Mouse (Mus musculus) embryo, embryonic 10.5 days (tissue): ENCODE results near the gene Phf13.

Experiments used
- DNase-seq: peaks from one replicate; pipeline ENCODE4 v3.0.0-alpha.2; 2015; ENCODE audit warnings: low spot score

Gene Phf13

GRCm38 (mm10) chr4:152013036-152013813, 17.2 kb upstream of the Phf13 start:
- DNase-seq = no peak

DNA sequence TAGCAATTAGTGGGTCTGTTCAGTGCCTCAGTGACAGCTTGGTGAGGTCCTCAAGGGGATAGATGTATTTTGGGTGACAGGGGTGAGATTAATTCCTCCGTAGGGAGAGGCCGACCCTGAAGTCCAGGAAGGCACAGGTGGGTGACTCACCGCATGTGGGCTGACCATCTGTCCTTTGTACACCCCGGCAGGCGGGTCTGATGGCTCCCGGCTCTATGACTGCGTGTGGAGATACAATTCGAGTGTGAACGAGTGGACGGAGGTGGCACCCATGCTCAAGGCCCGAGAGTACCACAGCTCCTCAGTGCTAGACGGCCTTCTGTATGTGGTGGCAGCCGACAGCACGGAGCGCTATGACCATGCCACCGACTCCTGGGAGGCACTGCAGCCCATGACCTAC, 16.1 kb upstream of the Phf13 start:
- no peak for DNase-seq

- DNase-seq = no peak
These were observed 15.2 kb upstream of the Phf13 start for GRCm38 (mm10) chr4:152011171-152011760.

DNA sequence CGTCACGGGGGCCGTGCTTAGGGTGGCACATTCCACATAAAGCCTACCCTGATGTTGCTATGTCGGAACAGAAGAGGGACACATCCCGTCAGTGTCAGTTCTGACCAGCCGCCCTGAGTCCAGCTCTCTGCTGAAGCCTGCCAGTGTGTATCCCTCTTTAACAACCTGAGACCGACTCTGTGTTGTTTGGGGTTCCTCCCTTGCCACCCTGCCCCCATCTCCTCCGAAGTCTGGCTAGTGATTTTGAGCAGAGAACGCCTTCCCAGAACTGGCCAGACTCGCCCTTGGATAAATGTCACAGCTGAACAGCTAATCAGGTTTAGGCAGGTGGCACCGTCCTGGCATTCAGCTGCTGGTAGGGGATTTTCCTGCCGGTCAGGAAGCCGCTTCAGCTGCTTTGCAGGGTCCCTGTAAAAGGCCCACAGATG, 14.7 kb upstream of the Phf13 start:
- DNase-seq = no peak

DNA sequence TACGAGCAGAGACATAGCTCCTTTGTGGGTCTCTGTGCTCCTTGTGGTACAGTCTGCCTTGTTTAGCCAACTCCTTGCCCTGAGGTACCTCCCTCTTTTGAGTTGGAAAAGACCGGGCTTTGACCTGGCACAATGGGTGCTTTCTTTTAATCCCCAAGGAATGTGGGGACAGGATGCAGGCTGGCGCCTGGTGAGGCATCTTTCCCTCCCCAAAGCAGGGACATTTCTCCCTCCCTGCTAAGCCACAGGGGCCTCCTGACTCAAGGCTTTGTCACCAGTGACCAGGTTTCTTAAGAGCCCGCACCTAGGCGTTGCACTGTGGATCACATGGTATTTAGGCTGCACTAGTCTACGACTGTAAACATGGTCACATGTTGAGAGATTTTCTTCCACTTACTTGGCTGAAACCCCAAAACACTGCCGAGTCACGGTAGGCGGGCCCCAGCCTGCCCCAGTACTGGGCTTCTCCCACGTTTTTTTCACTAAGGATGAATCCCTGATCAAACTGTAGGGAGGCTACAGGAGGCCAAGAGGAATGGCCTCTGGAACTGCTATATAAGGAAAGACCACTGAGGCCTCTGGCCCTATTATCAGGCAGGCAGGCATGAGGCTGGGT, 14.1 kb upstream of the Phf13 start:
- peak; percentile 46 for DNase-seq

GRCm38 (mm10) chr4:152009076-152010051, 13.3 kb upstream of the Phf13 start:
- DNase-seq = peak; percentile 54

GRCm38 (mm10) chr4:152008622-152009075, 12.6 kb upstream of the Phf13 start, which contains the start of gene Klhl21:
TSS of gene Klhl21 (plus strand) at chr4:152008803.
- DNase-seq = peak; percentile 96

DNA sequence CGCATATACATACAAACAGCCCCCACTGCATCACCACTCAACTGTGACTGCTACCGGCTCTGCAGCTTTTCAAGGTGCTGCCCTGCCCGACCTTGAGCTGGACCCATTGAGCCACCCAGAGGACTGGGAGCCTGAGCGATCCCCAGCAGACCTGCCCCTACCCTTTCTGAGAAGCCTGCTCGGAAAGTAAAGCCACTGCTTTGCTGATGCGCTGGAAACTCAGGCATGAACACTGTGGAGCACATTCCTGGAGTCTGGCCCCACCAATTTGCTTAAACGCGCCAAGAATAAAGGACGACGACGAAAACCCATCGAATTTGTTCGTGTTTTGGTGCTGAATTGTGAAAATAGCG, 12.1 kb upstream of the Phf13 start:
- no peak for DNase-seq

GRCm38 (mm10) chr4:152007481-152008147, 11.6 kb upstream of the Phf13 start:
- DNase-seq = peak; percentile 53

DNA sequence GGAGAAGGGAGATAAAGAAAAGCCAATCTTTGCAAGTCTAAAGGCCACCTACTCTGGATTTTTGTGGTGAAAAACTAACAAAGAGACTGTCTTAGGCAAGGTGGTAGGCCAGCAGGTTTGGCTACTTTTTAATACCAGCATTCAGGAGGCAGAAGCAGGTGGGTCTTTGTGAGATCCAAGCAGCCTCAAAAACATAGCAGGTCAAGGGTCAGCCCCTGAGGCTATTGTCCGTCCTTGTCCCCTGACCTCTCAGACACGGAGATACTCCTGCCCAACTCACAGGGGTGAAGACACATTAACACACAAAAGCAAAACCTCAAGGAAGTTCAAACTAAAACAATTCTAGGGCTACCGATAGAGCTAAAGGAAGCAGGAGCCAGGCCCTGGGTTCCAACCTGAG, 10.8 kb upstream of the Phf13 start:
- no peak for DNase-seq

DNA sequence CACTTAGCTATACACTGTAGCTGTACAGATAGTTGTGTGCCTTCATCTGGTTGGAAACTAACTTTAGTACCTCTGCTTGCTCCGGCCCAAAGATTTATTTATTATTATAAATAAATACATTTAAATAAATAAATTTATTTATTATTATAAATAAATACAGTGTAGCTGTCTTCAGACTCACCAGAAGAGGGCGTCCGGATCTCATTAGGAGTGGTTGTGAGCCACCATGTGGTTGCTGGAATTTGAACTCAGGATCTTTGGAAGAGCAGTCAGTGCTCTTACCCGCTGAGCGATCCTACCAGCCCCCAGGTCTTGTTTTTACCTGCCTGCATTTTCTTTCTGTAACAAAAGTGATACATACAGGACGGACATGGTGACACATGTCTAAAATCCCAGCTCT, 10.1 kb upstream of the Phf13 start:
- DNase-seq = no peak

DNA sequence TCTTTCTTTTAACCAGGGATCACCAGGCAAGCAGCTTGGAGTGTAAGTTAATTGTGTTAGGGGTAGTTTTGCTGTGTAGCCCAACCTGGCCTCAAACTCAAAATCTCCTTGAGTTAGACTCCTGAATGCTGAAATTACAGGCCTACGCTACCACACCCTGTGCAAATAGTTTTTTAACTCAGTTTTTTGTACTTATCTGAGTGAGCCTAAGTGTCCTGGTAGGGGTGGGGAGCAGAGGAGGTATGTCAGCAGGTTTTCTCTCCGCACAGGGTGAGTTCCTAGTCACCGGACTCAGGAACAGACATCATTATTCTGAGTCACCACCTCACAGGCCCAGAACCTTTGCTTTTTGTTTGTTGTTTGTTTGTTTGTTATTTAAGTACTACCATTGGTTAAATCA, 6.0 kb upstream of the Phf13 start:
- no peak for DNase-seq

DNA sequence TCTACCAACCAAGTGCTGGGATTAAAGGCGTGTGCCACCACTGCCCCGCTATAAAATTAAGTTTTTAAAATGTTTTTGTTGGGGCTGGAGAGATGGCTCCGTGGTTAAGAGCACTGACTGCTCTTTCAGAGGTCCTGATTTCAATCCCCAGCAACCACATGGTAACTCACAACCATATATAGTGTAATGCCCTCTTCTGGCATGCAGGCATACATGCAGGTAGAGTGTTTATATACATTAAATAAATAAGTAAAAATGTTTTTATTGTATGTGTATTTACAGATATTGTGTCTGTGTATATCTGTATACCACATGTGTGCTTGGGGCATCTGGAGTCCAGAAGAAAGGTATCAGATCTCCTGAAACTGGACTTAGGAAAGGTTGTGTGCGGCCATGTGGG, 5.3 kb upstream of the Phf13 start:
- DNase-seq = no peak

- DNase-seq = no peak
These were observed 4.8 kb upstream of the Phf13 start for GRCm38 (mm10) chr4:152000906-152001305.

DNA sequence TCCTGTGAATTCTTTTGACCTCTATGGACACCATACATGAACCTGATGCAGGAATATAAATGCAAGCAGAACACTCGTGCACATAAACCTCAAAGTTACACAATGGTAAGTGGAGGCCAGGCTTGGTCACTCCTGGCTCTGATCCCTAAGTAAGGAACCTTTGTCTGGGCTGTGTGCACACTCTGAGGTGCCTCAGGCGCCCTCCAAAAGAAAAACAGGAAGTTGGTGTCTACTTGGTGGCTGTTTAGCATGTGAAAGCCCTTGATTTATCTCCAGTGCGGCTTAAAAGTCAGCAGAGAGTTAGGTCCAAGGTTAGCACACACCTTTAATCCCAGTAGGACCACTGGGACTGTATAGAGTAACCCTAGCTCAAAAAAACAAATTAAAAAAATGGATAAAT, 3.4 kb upstream of the Phf13 start:
- no peak for DNase-seq

- no peak for DNase-seq
These were observed 1.6 kb upstream of the Phf13 start for GRCm38 (mm10) chr4:151997701-151998100.

DNA sequence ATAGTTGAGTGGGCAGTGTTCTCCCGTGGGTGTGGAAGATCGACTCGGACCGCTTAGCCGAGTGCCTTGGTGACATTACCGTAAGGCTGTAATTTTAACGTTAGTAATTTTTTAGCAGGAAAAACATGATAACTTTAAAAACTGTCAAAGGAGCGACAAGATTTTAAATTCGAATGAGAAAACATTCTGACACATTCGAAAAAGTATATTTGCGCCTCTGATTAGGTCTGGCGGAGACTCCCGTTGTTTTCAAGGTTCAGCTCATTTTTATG, 829 bp upstream of the Phf13 start:
- DNase-seq = no peak

GRCm38 (mm10) chr4:151995371-151996172, 486 bp downstream of the Phf13 start:
- DNase-seq = no peak

- DNase-seq = peak; percentile 44
These were observed 1.6 kb downstream of the Phf13 start for GRCm38 (mm10) chr4:151994228-151995171.

GRCm38 (mm10) chr4:151993035-151993434, 3.0 kb downstream of the Phf13 start:
- DNase-seq = no peak
